Mouse (Mus musculus): ENCODE data around the gene Acvr1c. TPM values are rescaled to one million over a fixed set of nuclear protein-coding genes. Genes with fewer than 3 reads are reported as not detected.

The Acvr1c gene
- 0.19 and 0.53 TPM in 2 replicates for polyA plus RNA-seq (2014; fragmentation: Nextera tagmentation; extraction: Ambion mirVana)

DNA sequence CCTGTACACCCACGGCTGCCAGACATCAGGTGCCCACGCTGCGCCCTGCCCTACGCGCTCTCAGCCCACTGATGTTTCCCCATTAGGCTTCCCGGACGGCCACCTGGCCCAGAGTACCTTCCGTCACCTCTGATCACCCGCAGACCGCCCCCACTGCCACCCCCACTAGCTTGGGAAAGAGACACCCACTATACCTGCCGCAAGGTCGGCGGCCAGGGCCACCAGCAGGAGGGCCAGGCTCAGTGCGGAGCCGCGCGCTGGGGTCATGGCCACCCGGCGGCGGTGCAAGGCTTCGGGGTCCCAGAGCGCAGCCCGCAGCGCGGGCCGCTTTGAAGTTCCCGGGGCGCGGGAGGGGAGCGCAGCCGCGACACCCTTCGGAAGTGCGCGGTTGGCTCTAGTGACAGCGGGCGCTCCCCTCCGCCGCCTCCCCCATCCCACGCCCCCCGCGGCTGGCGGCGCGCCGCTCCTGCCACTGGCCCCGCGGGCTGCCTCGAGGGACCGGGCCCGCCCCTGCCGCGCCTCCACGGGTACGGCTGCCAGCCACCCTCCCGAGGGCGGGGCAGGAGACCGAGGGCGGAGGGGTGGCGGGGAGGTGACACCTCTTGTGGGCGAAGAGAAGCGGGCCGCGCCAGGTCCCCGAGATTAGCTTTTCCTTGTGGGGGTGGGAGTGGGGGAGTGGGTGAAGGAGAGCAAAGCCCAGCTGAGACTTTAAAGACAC is at the start of gene Acvr1c:
Gene Acvr1c, minus strand, starts transcription at position 482 of the 718 bp plus-strand sequence.
- peak within 1 kb of the TSS; percentile 44 for H3K9ac ChIP-seq (ENCODE audit: low read length)
- no peaks in the 10 kb centered on the region for H3K9me3 ChIP-seq (ENCODE audit: control insufficient read depth, low read length)
- H3K27ac ChIP-seq (ENCODE audit: low read depth, low read length) = no peak within 1 kb of the TSS
- H3K27me3 ChIP-seq (ENCODE audit: control insufficient read depth, insufficient read depth, low read length) = peaks cover 13% of the 10 kb centered on the region
- no peaks in the 10 kb centered on the region for H3K36me3 ChIP-seq (ENCODE audit: control insufficient read depth, insufficient read depth, low read length)
- DNase-seq (ENCODE audit: low spot score) (peak; percentile 50), ATAC-seq (ENCODE audit: insufficient read depth, low FRiP score, low TSS enrichment) (peak; percentile 76)
- peak within 1 kb of the TSS; percentile 50 for H3K4me3 ChIP-seq (ENCODE audit: low read depth, low read length)
- peak within 1 kb of the TSS; percentile 98 for H3K4me2 ChIP-seq (ENCODE audit: low read depth)
- peaks cover 5% of the 10 kb centered on the region for H3K4me1 ChIP-seq (ENCODE audit: control insufficient read depth, insufficient read depth, low read length)
- WGBS = under 1% methylated on average over 61 of the region's 65 CpGs

- no peak overlapping the region for H3K4me2 ChIP-seq (ENCODE audit: low read depth)
- no peak overlapping the region for H3K27ac ChIP-seq (ENCODE audit: low read depth, low read length)
- H3K36me3 ChIP-seq (ENCODE audit: control insufficient read depth, insufficient read depth, low read length) = no peaks in the 10 kb centered on the region
- H3K9me3 ChIP-seq (ENCODE audit: control insufficient read depth, low read length) = no peaks in the 10 kb centered on the region
- no peaks in the 10 kb centered on the region for H3K27me3 ChIP-seq (ENCODE audit: control insufficient read depth, insufficient read depth, low read length)
- DNase-seq (ENCODE audit: low spot score) (no peak), ATAC-seq (ENCODE audit: insufficient read depth, low FRiP score, low TSS enrichment) (no peak)
- WGBS = 93% methylated on average over 2 of the region's 2 CpGs
- H3K4me1 ChIP-seq (ENCODE audit: control insufficient read depth, insufficient read depth, low read length) = no peaks in the 10 kb centered on the region
- no peak overlapping the region for H3K4me3 ChIP-seq (ENCODE audit: low read depth, low read length)
- H3K9ac ChIP-seq (ENCODE audit: low read length) = no peak overlapping the region
Observed at GRCm38 (mm10) chr2:58403481-58403880, 45.8 kb upstream of the Acvr1c start.

GRCm38 (mm10) chr2:58388601-58389000 is 30.9 kb upstream of the Acvr1c start:
- no peak for DNase-seq (ENCODE audit: low spot score)
- Histone ChIP-seq H3K4me3 (ENCODE audit: low read depth, low read length) (no peak overlapping the region), H3K36me3 (ENCODE audit: control insufficient read depth, insufficient read depth, low read length) (no peaks in the 10 kb centered on the region), H3K4me2 (ENCODE audit: low read depth) (no peak overlapping the region), H3K9ac (ENCODE audit: low read length) (no peak overlapping the region), H3K4me1 (ENCODE audit: control insufficient read depth, insufficient read depth, low read length) (no peaks in the 10 kb centered on the region), H3K9me3 (ENCODE audit: control insufficient read depth, low read length) (no peaks in the 10 kb centered on the region), H3K27ac (ENCODE audit: low read depth, low read length) (no peak overlapping the region), H3K27me3 (ENCODE audit: control insufficient read depth, insufficient read depth, low read length) (no peaks in the 10 kb centered on the region)
- no peak for ATAC-seq (ENCODE audit: insufficient read depth, low FRiP score, low TSS enrichment)
- 93% methylated on average over 7 of the region's 7 CpGs for WGBS

GRCm38 (mm10) chr2:58380020-58380419 is 22.3 kb upstream of the Acvr1c start:
- H3K27ac ChIP-seq (ENCODE audit: low read depth, low read length) = no peak overlapping the region
- no peak for ATAC-seq (ENCODE audit: insufficient read depth, low FRiP score, low TSS enrichment)
- H3K4me2 ChIP-seq (ENCODE audit: low read depth) = no peak overlapping the region
- H3K27me3 ChIP-seq (ENCODE audit: control insufficient read depth, insufficient read depth, low read length) = no peaks in the 10 kb centered on the region
- H3K9me3 ChIP-seq (ENCODE audit: control insufficient read depth, low read length) = no peaks in the 10 kb centered on the region
- 76% methylated on average over 5 of the region's 5 CpGs for WGBS
- no peak for DNase-seq (ENCODE audit: low spot score)
- H3K9ac ChIP-seq (ENCODE audit: low read length) = no peak overlapping the region
- H3K4me1 ChIP-seq (ENCODE audit: control insufficient read depth, insufficient read depth, low read length) = no peaks in the 10 kb centered on the region
- no peak overlapping the region for H3K4me3 ChIP-seq (ENCODE audit: low read depth, low read length)
- H3K36me3 ChIP-seq (ENCODE audit: control insufficient read depth, insufficient read depth, low read length) = no peaks in the 10 kb centered on the region

DNA sequence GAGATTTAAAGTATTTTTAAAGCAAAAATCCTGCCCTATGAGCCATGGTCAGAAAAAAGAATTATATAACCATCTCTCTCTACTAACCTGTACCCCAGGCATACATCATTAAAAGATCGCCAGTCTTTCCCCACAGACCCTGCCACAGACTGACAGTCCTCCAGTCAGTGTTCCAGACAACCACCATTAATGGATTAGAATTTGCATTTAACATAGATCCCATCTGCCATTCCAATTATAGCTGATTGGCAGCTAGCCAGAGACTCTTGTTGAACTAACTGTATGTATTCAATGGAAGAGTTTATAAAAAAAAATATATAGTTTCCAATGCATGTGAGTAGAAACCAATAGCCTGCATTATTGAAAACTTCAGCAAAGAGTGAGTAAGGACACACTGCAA is 21.8 kb upstream of the Acvr1c start:
- Histone ChIP-seq H3K9me3 (ENCODE audit: control insufficient read depth, low read length) (no peaks in the 10 kb centered on the region), H3K4me3 (ENCODE audit: low read depth, low read length) (no peak overlapping the region), H3K4me2 (ENCODE audit: low read depth) (no peak overlapping the region), H3K36me3 (ENCODE audit: control insufficient read depth, insufficient read depth, low read length) (no peaks in the 10 kb centered on the region), H3K9ac (ENCODE audit: low read length) (no peak overlapping the region), H3K27me3 (ENCODE audit: control insufficient read depth, insufficient read depth, low read length) (no peaks in the 10 kb centered on the region), H3K4me1 (ENCODE audit: control insufficient read depth, insufficient read depth, low read length) (no peaks in the 10 kb centered on the region), H3K27ac (ENCODE audit: low read depth, low read length) (no peak overlapping the region)
- DNase-seq (ENCODE audit: low spot score) = no peak
- ATAC-seq (ENCODE audit: insufficient read depth, low FRiP score, low TSS enrichment) = no peak
- WGBS = 79% methylated on average over 1 of the region's 1 CpGs

GRCm38 (mm10) chr2:58377417-58378130 is 19.9 kb upstream of the Acvr1c start:
- DNase-seq (ENCODE audit: low spot score) = no peak
- H3K4me1 ChIP-seq (ENCODE audit: control insufficient read depth, insufficient read depth, low read length) = no peaks in the 10 kb centered on the region
- no peaks in the 10 kb centered on the region for H3K9me3 ChIP-seq (ENCODE audit: control insufficient read depth, low read length)
- no peaks in the 10 kb centered on the region for H3K27me3 ChIP-seq (ENCODE audit: control insufficient read depth, insufficient read depth, low read length)
- no peak overlapping the region for H3K4me3 ChIP-seq (ENCODE audit: low read depth, low read length)
- 77% methylated on average over 9 of the region's 9 CpGs for WGBS
- no peak overlapping the region for H3K27ac ChIP-seq (ENCODE audit: low read depth, low read length)
- H3K9ac ChIP-seq (ENCODE audit: low read length) = no peak overlapping the region
- no peak overlapping the region for H3K4me2 ChIP-seq (ENCODE audit: low read depth)
- ATAC-seq (ENCODE audit: insufficient read depth, low FRiP score, low TSS enrichment) = no peak
- no peaks in the 10 kb centered on the region for H3K36me3 ChIP-seq (ENCODE audit: control insufficient read depth, insufficient read depth, low read length)

GRCm38 (mm10) chr2:58366196-58366595 is 8.5 kb upstream of the Acvr1c start:
- Histone ChIP-seq H3K27me3 (ENCODE audit: control insufficient read depth, insufficient read depth, low read length) (no peaks in the 10 kb centered on the region), H3K9me3 (ENCODE audit: control insufficient read depth, low read length) (no peaks in the 10 kb centered on the region), H3K4me2 (ENCODE audit: low read depth) (no peak overlapping the region), H3K9ac (ENCODE audit: low read length) (no peak overlapping the region), H3K4me1 (ENCODE audit: control insufficient read depth, insufficient read depth, low read length) (no peaks in the 10 kb centered on the region), H3K4me3 (ENCODE audit: low read depth, low read length) (no peak overlapping the region), H3K36me3 (ENCODE audit: control insufficient read depth, insufficient read depth, low read length) (no peaks in the 10 kb centered on the region), H3K27ac (ENCODE audit: low read depth, low read length) (no peak overlapping the region)
- 83% methylated on average over 3 of the region's 3 CpGs for WGBS
- no peak for DNase-seq (ENCODE audit: low spot score)
- no peak for ATAC-seq (ENCODE audit: insufficient read depth, low FRiP score, low TSS enrichment)

GRCm38 (mm10) chr2:58361361-58362046 is 3.8 kb upstream of the Acvr1c start:
- ATAC-seq (ENCODE audit: insufficient read depth, low FRiP score, low TSS enrichment) = no peak
- 93% methylated on average over 3 of the region's 3 CpGs for WGBS

More at GRCm38 (mm10) chr2:58361361-58362046, 3.8 kb upstream of the Acvr1c start:
- H3K27ac ChIP-seq (ENCODE audit: low read depth, low read length) = no peak overlapping the region
- no peak for DNase-seq (ENCODE audit: low spot score)
- no peaks in the 10 kb centered on the region for H3K9me3 ChIP-seq (ENCODE audit: control insufficient read depth, low read length)
- no peak overlapping the region for H3K4me3 ChIP-seq (ENCODE audit: low read depth, low read length)
- H3K27me3 ChIP-seq (ENCODE audit: control insufficient read depth, insufficient read depth, low read length) = peaks cover 9% of the 10 kb centered on the region
- peaks cover 5% of the 10 kb centered on the region for H3K4me1 ChIP-seq (ENCODE audit: control insufficient read depth, insufficient read depth, low read length)
- H3K9ac ChIP-seq (ENCODE audit: low read length) = no peak overlapping the region
- no peaks in the 10 kb centered on the region for H3K36me3 ChIP-seq (ENCODE audit: control insufficient read depth, insufficient read depth, low read length)
- no peak overlapping the region for H3K4me2 ChIP-seq (ENCODE audit: low read depth)

Data from neural tube, embryonic 11.5 days (tissue).